Mouse (Mus musculus): ENCODE measurements at regions not wholly inside any gene's neighbourhood (a gene's known extent, or its start where the extent isn't known, plus 50 kb on each side); places are given as distances from the start of the nearest gene placed in this dataset.
A peak's percentile ranks its signal among the peaks of the same experiment; 100 is the strongest.

DNA sequence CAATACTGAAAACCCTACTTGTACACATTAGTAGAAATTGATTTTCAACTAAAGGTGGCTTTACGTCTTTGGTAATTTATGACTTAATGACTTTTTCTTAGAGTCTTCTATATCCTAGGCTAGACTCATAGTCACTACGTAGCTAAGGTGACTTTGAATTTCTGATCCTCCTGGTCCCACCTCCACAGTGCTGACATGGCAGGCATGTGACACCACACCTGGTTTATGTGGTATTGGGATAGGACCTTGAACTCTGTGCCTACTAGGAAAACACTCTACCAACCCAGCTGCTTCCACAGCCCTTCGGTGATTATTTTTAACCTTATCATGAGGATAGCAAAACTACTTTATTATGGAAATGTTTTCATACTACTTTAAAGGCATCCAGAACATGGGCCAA lies 51.5 kb upstream of the D7Ertd443e start:
- ATAC-seq (replicated peaks; ENCODE audit: low FRiP score, poor library complexity, severe bottlenecking): no peak

DNA sequence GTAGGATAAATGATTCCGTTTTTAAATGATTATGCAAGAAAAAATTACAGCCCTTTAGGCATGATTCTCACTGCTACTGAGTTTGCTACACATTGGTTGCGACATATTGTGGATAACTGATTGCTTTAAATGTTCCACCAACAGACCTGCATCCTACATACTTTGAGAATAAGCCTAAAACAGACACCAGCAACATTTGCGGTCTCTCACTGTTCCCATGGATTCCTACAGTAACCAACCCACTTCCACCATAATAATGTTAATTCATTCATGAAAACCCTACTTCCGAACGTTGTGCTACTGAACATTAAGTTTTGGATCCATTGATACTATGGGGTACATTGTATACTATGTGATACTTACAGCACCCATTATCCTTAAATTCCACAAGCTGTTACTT lies 53.8 kb upstream of the D7Ertd443e start:
- no peak for ATAC-seq (replicated peaks; ENCODE audit: low FRiP score, poor library complexity, severe bottlenecking)

DNA sequence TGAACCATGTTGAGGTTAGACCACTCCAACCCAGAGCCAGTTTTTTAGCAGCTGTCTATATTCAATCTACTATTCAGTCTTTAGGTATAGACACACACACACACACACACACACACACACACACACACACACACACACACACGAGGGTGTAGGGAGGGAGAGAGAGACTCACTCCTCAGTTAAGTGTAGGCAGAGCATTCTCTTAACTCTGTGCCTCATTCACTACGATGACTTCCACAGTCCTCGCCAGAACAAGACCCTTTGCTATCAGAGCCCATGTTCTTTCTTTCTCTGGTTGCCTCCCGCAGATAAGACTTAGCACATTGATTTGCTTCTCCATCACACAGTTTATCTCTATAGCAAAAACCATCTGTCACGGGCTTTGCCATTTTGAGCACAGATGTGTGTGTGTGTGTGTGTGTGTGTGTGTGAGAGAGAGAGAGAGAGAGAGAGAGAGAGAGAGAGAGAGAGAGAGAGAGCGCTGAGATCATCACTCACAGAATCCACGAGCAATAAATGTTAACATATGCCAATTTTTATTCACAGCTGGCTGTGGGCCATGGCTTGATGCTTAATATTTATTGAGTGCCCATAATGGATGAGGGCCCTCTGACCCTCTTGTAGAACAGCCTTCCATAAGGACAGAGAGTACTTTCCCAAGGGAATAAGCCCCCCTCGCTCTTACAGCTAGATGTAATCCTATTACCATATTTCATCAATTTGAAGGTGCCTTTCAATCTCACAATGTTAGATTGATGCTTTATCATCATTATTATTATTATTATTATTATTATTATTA lies 59.7 kb upstream of the D7Ertd443e start:
- no peak for ATAC-seq (replicated peaks; ENCODE audit: low FRiP score, poor library complexity, severe bottlenecking)

DNA sequence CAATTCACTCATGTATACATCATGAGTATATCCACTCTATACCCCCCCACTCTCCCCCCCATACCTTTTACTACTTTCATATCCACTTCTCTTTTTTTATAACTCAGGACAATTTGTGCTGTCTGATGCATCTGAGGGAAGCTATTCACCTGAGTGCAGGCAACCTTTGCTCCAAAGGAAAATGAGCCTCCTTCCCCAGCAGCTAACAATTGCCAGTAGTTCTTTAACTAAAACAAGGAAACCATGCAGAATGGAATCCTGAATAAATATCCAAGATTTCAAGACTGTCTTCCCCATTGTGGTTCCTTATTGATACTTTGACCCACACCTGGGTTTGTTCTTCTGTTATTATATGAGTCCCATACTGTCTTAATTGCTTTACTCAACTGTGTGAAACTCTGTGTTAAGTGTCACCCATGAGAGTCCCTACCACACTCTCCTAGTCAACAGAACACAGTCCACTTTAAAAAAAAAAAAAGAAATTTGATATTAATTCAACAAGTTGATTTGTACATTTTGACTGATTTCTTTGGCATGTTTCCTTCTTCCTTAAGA lies 62.3 kb upstream of the D7Ertd443e start:
- ATAC-seq (replicated peaks; ENCODE audit: low FRiP score, poor library complexity, severe bottlenecking): no peak

DNA sequence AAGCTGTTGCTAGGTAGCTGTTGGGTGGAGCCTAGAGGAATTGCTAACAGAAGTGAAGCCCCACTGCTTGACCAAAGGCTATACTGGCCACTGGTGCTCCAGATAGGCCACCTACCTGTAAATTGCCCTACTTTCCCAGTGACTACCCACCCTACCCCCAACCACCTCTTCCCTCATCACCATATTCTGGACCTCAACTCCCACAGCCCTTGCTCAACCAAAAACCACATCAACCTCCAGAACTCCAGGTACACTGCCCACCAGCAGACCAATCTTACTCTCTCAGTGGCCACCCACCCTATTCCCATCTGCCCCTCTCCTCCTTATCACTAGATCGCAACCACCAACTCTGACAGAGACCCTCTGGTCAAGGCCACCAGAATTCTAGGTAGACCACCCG lies 63.4 kb upstream of the D7Ertd443e start:
- ATAC-seq (replicated peaks; ENCODE audit: low FRiP score, poor library complexity, severe bottlenecking): no peak

DNA sequence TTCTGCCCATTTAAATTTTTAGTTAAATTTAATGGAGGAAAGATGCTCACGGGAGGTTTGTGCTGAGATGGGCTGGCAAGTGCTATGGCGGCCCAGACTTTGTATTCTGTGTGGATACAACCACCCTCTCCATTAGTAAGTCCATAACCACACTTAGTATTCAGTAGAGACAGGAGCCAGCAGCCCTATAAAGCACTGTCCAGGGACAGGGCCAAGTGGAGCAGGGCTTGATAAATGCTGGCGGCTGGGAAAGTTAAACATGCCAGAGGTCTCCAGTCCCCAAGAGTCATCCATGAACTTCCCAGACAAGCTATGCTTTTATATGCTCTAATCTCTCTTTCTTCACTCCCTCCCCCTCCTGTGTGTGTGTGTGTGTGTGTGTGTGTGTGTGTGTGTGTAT lies 77.2 kb upstream of the D7Ertd443e start:
- no peak for ATAC-seq (replicated peaks; ENCODE audit: low FRiP score, poor library complexity, severe bottlenecking)

DNA sequence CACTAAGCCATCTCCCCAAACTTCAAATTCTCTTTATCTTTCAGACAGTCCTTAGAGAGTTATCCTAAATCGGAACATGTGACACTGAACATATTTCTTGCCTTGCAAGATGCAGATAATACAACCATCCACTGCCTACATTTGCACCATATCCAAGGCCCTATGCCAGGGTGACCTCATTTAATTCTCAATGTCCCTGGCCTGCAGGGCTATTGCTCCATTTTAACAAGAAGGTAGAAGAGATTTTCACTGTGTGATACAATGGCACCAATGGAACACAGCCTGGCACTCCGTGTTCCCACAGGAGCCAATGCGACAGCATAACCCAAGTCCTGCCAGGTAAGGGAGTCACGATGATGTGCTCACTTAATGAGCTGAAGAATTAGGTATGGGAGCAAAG lies 77.9 kb upstream of the D7Ertd443e start:
- ATAC-seq (replicated peaks; ENCODE audit: low FRiP score, poor library complexity, severe bottlenecking): no peak

DNA sequence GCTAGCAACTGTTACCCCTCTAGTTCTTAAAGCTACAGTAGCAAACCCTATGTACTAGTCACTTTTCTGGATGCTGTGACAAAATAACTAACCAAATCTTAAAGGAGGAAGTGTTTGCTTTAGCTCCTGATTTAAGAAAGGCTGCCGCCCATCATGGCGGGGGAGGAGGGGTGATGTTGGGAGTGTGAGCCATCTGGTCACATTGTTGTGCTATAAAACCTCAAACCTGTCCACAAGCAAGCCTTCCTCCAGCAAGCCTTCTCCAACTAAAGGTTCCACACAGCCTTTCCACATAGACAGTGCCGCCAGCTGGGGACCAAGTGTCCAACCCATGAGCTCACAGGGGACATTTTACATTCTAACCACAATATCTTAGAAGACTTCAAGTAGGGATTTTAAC lies 81.8 kb upstream of the D7Ertd443e start:
- no peak for ATAC-seq (replicated peaks; ENCODE audit: low FRiP score, poor library complexity, severe bottlenecking)

DNA sequence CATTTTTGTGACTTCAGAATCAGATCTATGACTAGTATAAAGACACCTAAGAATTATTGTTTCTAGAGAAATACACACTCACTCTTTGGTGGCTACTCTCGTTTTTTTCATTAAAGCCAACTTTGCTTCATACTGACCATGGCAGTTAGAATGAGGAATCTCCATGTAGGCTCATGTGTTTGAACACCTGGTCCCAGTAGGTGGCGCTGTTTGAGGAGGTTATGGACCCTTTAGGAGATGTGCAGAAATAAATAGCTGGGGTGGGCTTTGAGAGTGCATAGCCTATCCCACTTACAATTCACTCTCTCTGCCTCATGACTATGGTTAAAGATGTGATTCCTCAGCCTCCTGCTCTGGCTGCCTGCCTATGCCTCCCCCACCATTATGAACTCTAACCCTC lies 85.8 kb upstream of the D7Ertd443e start:
- ATAC-seq (replicated peaks; ENCODE audit: low FRiP score, poor library complexity, severe bottlenecking): no peak

DNA sequence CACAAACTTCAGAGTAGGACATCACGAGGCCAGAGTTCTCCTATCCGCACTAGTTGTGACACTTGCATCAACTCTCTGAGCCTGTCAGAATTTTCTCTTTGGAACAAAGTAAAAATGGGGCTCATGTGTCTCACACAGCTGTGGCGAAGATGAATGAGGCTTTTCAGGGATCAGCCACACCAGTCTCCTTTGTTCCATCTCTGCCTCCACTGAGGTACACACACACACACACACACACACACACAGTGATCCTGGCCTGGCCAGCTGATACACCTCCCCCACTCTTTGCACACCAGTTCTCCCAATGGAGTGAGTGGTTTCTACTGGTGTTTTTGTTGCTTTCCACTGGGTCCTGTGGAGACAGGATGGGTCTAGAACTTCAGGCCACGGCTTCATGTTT lies 105.9 kb upstream of the D7Ertd443e start:
- no peak for ATAC-seq (replicated peaks; ENCODE audit: low FRiP score, poor library complexity, severe bottlenecking)

DNA sequence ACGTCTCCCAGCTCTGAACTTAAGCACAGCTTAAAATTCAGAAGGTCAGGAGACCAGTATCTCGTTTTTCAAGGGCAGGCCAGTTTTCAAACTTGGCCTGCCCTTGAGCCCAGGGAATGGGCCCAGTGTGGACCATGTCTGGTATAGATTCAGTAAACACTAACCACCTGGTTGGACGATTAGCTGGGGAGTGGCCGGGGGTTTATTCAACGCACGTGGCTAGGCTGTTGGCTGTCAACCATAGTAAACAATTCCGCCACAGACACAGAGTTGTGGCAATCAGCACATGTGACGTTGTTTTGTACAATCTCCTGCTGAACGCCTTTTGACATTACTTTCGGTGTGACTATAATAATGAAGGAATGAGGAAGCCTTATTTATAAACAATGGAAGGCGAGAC lies 111.8 kb upstream of the D7Ertd443e start:
- no peak for ATAC-seq (replicated peaks; ENCODE audit: low FRiP score, poor library complexity, severe bottlenecking)

DNA sequence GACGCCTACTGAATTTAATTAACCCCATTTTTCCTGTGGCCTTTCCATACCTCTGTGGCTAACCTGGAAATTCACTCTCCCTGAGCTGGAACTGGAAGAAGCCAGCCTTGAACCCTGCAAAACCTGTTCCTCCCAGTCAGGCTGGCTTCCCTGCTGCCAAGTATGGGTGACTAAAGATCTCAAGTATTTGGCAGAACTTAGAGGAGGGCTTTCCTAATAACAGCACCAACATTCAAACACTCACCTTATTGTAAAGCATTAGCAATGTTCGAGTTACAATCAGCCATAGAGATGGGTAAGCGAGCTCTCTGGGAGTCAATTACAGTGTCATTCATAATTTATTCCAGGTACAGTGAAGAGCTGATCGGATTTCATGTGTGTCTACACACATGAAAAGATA lies 112.4 kb upstream of the D7Ertd443e start:
- ATAC-seq (replicated peaks; ENCODE audit: low FRiP score, poor library complexity, severe bottlenecking): no peak

DNA sequence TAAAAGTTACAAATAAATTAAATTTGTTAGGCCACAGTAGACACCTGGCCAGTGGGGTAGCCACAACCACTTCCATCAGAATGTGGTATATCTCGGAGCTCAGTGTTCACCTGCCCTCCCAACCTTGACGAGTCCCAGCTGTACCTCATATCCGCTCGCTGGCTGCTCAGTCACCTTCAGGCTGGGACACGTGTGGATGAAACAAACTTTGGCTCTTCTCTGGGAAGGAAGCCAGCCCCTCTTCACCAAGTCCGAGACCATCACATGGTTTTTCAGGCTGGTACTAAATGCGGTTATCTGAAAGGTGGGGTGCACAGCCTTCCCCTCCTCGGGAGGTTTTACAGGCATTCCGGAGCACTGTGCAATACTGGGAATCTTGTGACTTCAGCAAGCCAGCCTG lies 113.3 kb upstream of the D7Ertd443e start:
- no peak for ATAC-seq (replicated peaks; ENCODE audit: low FRiP score, poor library complexity, severe bottlenecking)

DNA sequence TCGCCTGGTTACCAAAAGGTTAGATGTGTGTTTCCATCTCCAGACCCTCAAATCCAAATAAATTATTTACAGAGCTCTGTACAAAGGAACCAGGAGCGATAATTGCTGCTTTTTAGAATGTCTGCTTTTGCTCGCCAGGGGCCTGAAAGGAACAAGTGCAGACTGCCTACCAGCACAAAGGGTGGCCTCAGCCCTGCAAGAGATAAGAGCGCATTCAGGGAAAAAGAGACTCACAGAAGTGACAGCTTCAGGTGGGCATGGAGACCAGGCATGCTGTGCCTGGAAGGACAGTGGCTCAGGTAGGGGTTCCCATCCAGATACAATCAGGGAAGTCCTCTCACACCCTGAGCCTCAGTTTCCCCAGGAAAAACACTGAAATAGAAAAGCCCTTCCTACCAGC lies 114.0 kb upstream of the D7Ertd443e start:
- no peak for ATAC-seq (replicated peaks; ENCODE audit: low FRiP score, poor library complexity, severe bottlenecking)

DNA sequence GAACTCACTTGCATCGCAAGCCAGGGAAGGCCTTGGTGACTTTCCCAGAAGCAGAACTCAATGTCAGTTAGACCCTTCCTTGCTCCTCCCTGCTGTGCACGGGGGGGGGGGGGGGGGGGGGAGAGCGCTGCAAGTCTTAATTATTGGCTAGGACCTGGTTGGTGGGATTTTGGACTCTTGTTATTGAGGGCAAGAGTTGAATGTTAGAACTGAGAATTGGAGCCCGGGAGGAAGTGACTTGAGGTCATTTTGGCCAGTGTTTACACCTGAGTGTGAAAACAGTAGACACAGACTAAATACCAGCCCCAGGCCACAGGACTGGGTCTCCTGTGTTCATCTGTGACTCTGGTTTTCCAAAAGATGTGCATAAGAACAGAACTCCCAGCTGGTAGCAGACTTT lies 114.7 kb upstream of the D7Ertd443e start:
- ATAC-seq (replicated peaks; ENCODE audit: low FRiP score, poor library complexity, severe bottlenecking): no peak

DNA sequence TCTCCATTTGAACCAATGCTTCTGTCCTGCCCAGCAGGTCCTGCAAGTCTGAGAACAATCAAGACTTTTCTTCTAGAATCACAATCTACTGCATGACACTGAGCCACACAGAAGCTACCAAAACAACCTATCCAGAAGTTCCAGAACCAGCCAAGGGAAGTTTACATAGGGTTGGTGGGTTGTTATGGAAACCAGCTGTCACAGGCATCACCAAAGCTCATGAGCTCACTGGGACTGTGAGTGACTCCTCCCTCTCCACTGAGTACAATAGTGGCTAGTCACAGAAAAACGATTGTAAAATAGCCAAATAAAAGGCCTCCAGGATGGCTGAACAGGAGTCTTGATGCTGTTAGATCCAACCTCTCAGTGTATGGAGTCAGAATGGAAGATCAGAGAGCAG lies 115.6 kb upstream of the D7Ertd443e start:
- ATAC-seq (replicated peaks; ENCODE audit: low FRiP score, poor library complexity, severe bottlenecking): no peak

DNA sequence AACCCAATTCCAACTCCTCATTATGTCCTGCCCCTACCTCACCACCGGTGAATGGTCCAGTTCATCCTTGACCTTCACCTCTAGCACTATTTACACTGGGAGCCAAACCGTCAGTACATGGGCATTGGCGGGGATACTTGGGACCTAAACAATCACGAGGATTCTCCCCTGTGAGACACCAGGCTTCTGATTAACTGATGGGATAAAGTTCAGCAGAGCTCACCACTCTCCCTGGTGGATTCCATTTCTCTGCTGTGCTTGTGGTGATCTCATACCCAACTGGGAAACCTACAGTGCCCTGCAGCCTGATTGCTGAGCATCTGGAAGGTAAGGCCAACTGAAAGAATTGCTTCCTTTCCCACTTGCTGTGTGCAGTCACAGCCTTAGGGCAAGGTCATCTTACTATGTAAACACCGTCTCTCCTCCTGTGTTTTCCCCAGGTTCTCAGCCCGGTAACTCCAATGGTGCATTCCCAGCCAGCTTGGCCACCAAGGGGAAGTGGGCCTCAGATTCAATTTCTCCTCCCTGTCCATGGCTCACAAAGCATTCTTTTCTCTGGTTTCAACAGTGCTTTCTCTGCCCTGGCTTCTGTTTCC lies 125.0 kb upstream of the D7Ertd443e start:
- ATAC-seq (replicated peaks; ENCODE audit: low FRiP score, poor library complexity, severe bottlenecking): no peak

DNA sequence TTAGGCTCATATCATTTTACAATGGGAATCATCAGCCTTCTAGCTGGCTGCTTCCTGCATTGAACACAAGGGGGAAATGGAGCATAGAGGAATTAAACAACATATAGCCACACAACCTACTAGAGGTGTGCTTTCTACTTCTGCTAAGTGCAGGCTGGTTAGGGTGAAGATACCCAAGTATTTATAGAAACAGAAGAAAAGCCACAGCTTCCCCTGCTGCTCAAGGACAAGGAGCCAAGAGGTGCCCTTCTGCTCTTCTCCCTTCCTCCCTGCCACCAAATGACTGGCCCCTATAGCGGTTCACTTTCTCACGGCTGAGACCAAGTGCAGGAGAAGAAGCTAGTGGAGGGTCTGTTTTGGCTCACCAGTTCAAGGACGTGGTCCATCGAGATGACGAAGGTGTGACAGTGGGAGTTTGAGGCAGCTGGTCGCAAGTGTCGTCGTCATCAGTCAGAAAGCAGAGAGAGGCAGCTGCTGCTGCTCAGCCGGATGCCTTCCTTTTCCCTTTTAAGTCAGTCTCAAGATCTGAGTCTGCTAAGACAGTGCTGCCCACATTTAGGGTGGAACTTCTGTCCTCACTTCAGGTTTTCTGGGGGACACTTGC lies 134.0 kb upstream of the D7Ertd443e start:
- no peak for ATAC-seq (replicated peaks; ENCODE audit: low FRiP score, poor library complexity, severe bottlenecking)

DNA sequence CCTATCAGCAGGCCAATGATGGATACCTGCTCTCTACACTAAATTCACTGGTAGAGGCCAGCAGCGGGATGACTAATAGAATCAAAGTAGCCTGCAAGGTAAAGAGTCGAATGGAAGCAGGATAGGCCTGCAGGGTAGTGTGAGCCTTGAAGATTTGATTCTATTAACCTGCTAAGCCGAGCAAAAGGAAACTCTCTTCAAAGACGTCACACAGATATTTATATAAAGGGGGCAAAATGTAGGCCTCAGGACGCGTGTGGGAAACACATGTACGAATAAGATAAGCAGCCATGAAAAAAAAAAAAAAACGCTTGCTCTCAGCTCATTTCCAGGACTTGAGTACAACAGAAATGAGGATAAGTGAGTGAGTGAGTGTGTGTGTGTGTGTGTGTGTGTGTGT lies 138.4 kb upstream of the D7Ertd443e start:
- 0 out of 2 replicates have a peak, but pooled peaks have one; percentile 42 for ATAC-seq (replicated peaks; ENCODE audit: low FRiP score, poor library complexity, severe bottlenecking)

DNA sequence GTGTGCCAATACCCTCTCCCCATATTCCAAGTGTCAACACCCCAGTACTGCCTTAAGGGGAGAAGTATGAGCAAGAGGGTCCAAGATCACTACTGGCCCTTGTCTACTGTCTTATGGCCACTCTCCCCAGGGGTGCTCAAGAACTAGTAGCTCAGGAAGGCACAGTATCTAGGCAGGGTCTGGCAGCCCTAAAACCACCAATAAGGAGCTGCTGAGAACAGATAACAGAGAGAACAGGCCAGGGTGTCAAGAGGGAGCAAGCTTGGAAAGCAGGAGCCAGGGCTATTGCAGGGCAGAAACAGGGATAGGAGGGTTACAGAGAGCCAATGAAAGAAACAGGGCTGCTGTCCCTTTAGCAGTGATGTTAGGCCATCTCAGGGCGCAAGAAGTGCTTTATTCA lies 139.6 kb upstream of the D7Ertd443e start:
- ATAC-seq (replicated peaks; ENCODE audit: low FRiP score, poor library complexity, severe bottlenecking): no peak

DNA sequence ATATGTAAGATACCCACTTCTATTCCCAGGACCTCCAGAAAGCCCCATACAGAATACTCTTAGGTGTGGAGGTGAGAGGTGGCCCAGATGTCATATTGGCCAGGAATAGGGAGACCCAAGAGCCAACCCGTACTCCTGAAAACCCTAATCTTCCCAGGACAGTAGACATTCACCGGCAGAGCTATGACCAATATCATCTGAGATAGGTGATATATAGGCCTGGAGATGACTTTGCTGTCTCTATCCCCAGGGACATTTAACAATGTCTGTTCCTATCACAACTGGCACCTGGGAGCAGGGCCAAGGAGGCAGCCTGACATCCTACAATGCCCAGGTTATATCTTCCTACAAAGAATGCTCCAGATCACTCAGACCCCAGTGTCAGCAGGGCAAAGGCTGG lies 140.0 kb upstream of the D7Ertd443e start:
- no peak for ATAC-seq (replicated peaks; ENCODE audit: low FRiP score, poor library complexity, severe bottlenecking)
